Mouse (Mus musculus) lung, postnatal 0 days (tissue): ENCODE measurements around the gene Ntrk3.

ENCODE experiments used
- CTCF ChIP-seq: IDR thresholded peaks from 2 replicates; pipeline ENCODE4 v1.5.1; 2016; ENCODE audit warnings: antibody characterized with exemption, mild to moderate bottlenecking
- EP300 ChIP-seq: IDR thresholded peaks from 2 replicates; pipeline ENCODE4 v1.6.1; 2016; ENCODE audit warnings: antibody characterized with exemption, mild to moderate bottlenecking, control low read depth

DNA sequence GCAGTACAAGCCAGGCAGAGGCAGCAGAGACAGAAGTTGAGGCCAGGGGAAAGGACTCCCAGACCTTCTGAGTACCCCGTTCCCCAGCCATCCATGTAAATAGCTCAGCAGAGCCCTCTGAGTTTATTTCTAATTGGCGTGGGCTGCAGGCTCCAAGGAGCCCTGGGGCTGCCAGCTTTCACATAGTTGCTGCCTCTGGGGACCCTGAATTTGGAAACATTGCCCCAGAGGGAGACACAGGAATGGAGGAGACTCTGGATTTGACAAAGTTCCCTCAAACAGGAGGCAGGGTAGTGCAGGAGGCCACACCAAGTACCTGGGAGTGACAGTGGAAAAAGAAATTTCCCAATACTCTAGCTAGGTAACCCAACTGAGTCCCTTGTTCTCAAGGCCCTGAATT lies 166.6 kb downstream of the Ntrk3 start:
- no peak for TF ChIP-seq CTCF
- no peak for TF ChIP-seq EP300
